Mouse (Mus musculus) lung, postnatal 0 days (tissue): ENCODE measurements around the gene Zbtb38. TPM values are rescaled to one million over a fixed set of nuclear protein-coding genes. Genes with fewer than 3 reads are reported as not detected.

Experiments
- ATAC-seq: fragments of 200-750 bp; cut with Nextera tagmentation; 2 replicates; pipeline ENCODE4 v1.8.0; 2017; ENCODE audit warnings: moderate library complexity
- DNase-seq: peaks from one replicate; pipeline ENCODE4 v3.0.0-alpha.2; 2016; ENCODE audit warnings: low spot score
- H3K27ac ChIP-seq: fragments of 300-500 bp; sonication (generic); 2 replicates; pipeline ENCODE4 v1.5.1; 2014; ENCODE audit warnings: antibody characterized with exemption, mild to moderate bottlenecking, low read length, mixed read lengths
- H3K27me3 ChIP-seq: fragments of 300-500 bp; sonication (generic); replicated peaks from 2 replicates; pipeline ENCODE4 v1.6.1; 2014; ENCODE audit warnings: low read length, mixed read lengths; ENCODE audit not compliant: insufficient read depth
- H3K36me3 ChIP-seq: fragments of 300-500 bp; sonication (generic); 2 replicates; pipeline ENCODE4 v1.6.1; 2014; ENCODE audit warnings: low read length, mixed read lengths; ENCODE audit not compliant: insufficient read depth
- H3K4me1 ChIP-seq: fragments of 300-500 bp; sonication (generic); 2 replicates; pipeline ENCODE4 v1.6.1; 2014; ENCODE audit warnings: antibody characterized with exemption, low read depth, low read length, mixed read lengths; ENCODE audit not compliant: insufficient read depth
- H3K4me2 ChIP-seq: fragments of 300-500 bp; sonication (generic); replicated peaks from 2 replicates; pipeline ENCODE4 v1.6.1; 2014; ENCODE audit warnings: low read depth, mild to moderate bottlenecking, low read length, moderate library complexity, mixed read lengths
- H3K4me3 ChIP-seq: fragments of 300-500 bp; sonication (generic); 2 replicates; pipeline ENCODE4 v1.5.1; 2014; ENCODE audit warnings: low read depth, low read length
- H3K9ac ChIP-seq: fragments of 300-500 bp; sonication (generic); replicated peaks from 2 replicates; pipeline ENCODE4 v1.6.1; 2014; ENCODE audit warnings: low read depth, mild to moderate bottlenecking
- H3K9me3 ChIP-seq: fragments of 300-500 bp; sonication (generic); 2 replicates; pipeline ENCODE4 v1.6.1; 2016; ENCODE audit warnings: low read length, mixed read lengths
- CTCF ChIP-seq: IDR thresholded peaks from 2 replicates; pipeline ENCODE4 v1.5.1; 2016; ENCODE audit warnings: antibody characterized with exemption, mild to moderate bottlenecking
- EP300 ChIP-seq: IDR thresholded peaks from 2 replicates; pipeline ENCODE4 v1.6.1; 2016; ENCODE audit warnings: antibody characterized with exemption, mild to moderate bottlenecking, control low read depth
- WGBS: fragments of 180-500 bp; shearing (Covaris S2); extraction: QIAGEN DNeasy Blood & Tissue Kit; methylation state at CpG from one replicate; pipeline ENCODE4 v1.1.7; 2014; 5-methylcytosine and 5-hydroxymethylcytosine counted together
- polyA plus RNA-seq: library from polyadenylated mRNA; unstranded; fragments of >200 nt; fragmentation: Nextera tagmentation; extraction: Ambion mirVana; gene quantifications from 2 replicates; pipeline ENCODE4 v1.2.1, GENCODE M21; 2015

Gene Zbtb38
- polyA plus RNA-seq, 1 experiment from 2014 or later, result 31.8 TPM

GRCm38 (mm10) chr9:96782062-96782461 lies 29.4 kb upstream of the Zbtb38 start:
- DNase-seq (peak; percentile 20), ATAC-seq (peak; percentile 40; the same call in 1 of the 2 replicates)
- H3K36me3 ChIP-seq, result no peaks in the 10 kb centered on the region
- H3K27me3 ChIP-seq, result no peaks in the 10 kb centered on the region
- H3K9ac ChIP-seq, result no peak overlapping the region
- H3K9me3 ChIP-seq, result no peaks in the 10 kb centered on the region
- H3K4me2 ChIP-seq, result no peak overlapping the region
- TF ChIP-seq EP300 (no peak), CTCF (no peak)
- no peak overlapping the region for H3K27ac ChIP-seq
- no peak overlapping the region for H3K4me3 ChIP-seq
- no peaks in the 10 kb centered on the region for H3K4me1 ChIP-seq
- 72% methylated on average over 8 of the region's 8 CpGs for WGBS

DNA sequence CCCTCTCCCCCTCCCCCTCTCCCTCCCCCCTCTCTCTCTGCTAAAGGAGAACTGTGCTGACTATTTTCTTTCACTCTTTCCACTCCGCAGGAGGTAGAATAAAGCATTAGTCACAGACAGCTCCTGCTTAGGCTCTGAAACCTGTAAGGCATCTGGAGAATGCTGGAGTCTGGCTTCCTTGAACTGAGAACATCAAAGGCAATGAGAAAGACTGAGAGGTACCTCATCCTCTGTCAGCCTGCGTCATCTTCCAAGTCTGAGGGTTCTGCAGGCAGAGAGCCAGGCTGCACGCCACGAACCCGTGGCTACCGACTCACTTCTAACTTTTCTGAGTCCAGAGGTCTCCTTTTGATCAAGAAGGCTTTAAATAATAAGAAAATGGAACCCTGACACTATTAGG lies 20.5 kb upstream of the Zbtb38 start:
- no peaks in the 10 kb centered on the region for H3K4me1 ChIP-seq
- H3K36me3 ChIP-seq, result no peaks in the 10 kb centered on the region
- no peak overlapping the region for H3K9ac ChIP-seq
- 11% methylated on average over 6 of the region's 6 CpGs for WGBS
- no peak for ATAC-seq
- H3K9me3 ChIP-seq, result no peaks in the 10 kb centered on the region
- DNase-seq, result no peak
- no peak overlapping the region for H3K27ac ChIP-seq
- H3K4me2 ChIP-seq, result no peak overlapping the region
- TF ChIP-seq CTCF (no peak), EP300 (no peak)
- H3K4me3 ChIP-seq, result no peak overlapping the region
- no peaks in the 10 kb centered on the region for H3K27me3 ChIP-seq

GRCm38 (mm10) chr9:96770443-96770842 lies 17.8 kb upstream of the Zbtb38 start:
- H3K4me3 ChIP-seq, result no peak overlapping the region
- H3K27me3 ChIP-seq, result no peaks in the 10 kb centered on the region
- no peak overlapping the region for H3K27ac ChIP-seq
- H3K4me2 ChIP-seq, result no peak overlapping the region
- WGBS, result 72% methylated on average over 3 of the region's 3 CpGs
- H3K9ac ChIP-seq, result no peak overlapping the region
- TF ChIP-seq CTCF, result no peak
- no peak for TF ChIP-seq EP300
- no peaks in the 10 kb centered on the region for H3K4me1 ChIP-seq
- H3K9me3 ChIP-seq, result no peaks in the 10 kb centered on the region
- no peaks in the 10 kb centered on the region for H3K36me3 ChIP-seq
- no peak for DNase-seq
- ATAC-seq, result no peak

DNA sequence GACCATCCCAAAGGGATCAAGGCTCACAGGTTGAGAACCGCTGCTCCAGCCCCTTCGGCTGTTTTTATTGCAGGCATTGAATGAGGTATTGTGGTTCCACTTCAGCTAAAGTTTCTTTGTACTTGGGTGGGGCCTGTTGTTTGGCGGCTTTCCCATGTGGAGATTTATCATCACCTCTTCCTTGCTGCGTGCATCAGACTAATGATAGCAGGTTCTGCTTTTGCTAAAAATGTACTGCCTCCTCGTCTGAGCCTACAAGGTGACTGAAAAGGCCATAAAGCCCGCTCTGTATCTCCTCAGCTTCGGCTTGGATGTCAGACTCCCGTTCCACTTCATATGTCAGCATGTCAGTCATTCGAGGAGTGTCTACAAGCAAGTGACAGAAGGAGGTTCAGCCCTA lies 17.0 kb upstream of the Zbtb38 start:
- WGBS, result 64% methylated on average over 9 of the region's 9 CpGs
- H3K9ac ChIP-seq, result no peak overlapping the region
- no peaks in the 10 kb centered on the region for H3K9me3 ChIP-seq
- no peaks in the 10 kb centered on the region for H3K27me3 ChIP-seq
- TF ChIP-seq EP300, result no peak
- no peak for TF ChIP-seq CTCF
- H3K27ac ChIP-seq, result no peak overlapping the region
- H3K4me2 ChIP-seq, result no peak overlapping the region
- H3K36me3 ChIP-seq, result no peaks in the 10 kb centered on the region
- no peaks in the 10 kb centered on the region for H3K4me1 ChIP-seq
- DNase-seq (no peak), ATAC-seq (no peak)
- no peak overlapping the region for H3K4me3 ChIP-seq

GRCm38 (mm10) chr9:96767874-96768273 lies 15.2 kb upstream of the Zbtb38 start:
- Histone ChIP-seq H3K4me1 (no peaks in the 10 kb centered on the region), H3K4me2 (no peak overlapping the region), H3K27ac (no peak overlapping the region), H3K9me3 (no peaks in the 10 kb centered on the region), H3K4me3 (no peak overlapping the region), H3K27me3 (no peaks in the 10 kb centered on the region), H3K36me3 (no peaks in the 10 kb centered on the region), H3K9ac (no peak overlapping the region)
- ATAC-seq (no peak), DNase-seq (no peak)
- TF ChIP-seq CTCF, result no peak
- no peak for TF ChIP-seq EP300

GRCm38 (mm10) chr9:96766078-96766477 lies 13.4 kb upstream of the Zbtb38 start:
- no peaks in the 10 kb centered on the region for H3K27me3 ChIP-seq
- TF ChIP-seq EP300 (no peak), CTCF (no peak)
- ATAC-seq, result no peak
- H3K4me1 ChIP-seq, result no peaks in the 10 kb centered on the region
- no peak overlapping the region for H3K4me3 ChIP-seq
- no peaks in the 10 kb centered on the region for H3K36me3 ChIP-seq
- no peak overlapping the region for H3K9ac ChIP-seq
- H3K27ac ChIP-seq, result no peak overlapping the region
- DNase-seq, result no peak
- no peak overlapping the region for H3K4me2 ChIP-seq
- no peaks in the 10 kb centered on the region for H3K9me3 ChIP-seq

- Histone ChIP-seq H3K4me2 (no peak overlapping the region), H3K4me3 (no peak overlapping the region), H3K9me3 (no peaks in the 10 kb centered on the region), H3K27me3 (no peaks in the 10 kb centered on the region), H3K36me3 (no peaks in the 10 kb centered on the region), H3K27ac (no peak overlapping the region), H3K4me1 (no peaks in the 10 kb centered on the region), H3K9ac (no peak overlapping the region)
- WGBS, result 57% methylated on average over 5 of the region's 5 CpGs
- DNase-seq (no peak), ATAC-seq (no peak)
- TF ChIP-seq CTCF (no peak), EP300 (no peak)
Measured at GRCm38 (mm10) chr9:96765410-96765809, 12.8 kb upstream of the Zbtb38 start.
